Mouse (Mus musculus): ENCODE measurements around the gene 2010005H15Rik.

DNA sequence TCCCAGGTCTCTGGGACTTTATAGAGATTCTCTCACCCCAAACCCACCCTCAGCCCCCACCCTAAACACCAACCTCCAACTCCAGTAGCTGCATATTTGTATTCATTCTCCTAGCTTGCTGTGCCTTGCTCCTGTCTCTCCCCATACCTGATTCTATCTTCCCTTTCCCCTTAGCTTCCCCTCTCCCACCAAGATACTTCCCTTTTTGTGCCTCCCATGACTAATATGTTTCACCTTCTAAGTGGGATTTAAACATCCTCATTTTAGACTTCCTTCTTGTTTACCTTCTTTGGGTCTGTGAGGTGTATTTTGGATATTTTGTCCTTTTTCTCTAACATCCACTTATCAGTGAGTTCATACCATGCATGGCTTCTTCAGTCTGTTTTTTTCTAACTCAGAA is 45.2 kb upstream of the 2010005H15Rik start:
- no peak for TF ChIP-seq CTCF (IDR thresholded peaks at IDR 0.05; ENCODE audit: extremely low read depth, insufficient read depth, insufficient read length, insufficient replicate concordance)
- no peak for TF ChIP-seq POLR2A (IDR thresholded peaks at IDR 0.05; ENCODE audit: low read depth, low read length)
